Mouse (Mus musculus) retina, embryonic 14.5 days (tissue): Measurements from ENCODE around the gene Mfsd14a.
A peak's percentile ranks its signal among the peaks of the same experiment; 100 is the strongest.

Source experiments
- DNase-seq: peaks from one replicate; pipeline ENCODE4 v3.0.0-alpha.2; 2015; ENCODE audit warnings: low spot score

The Mfsd14a gene

GRCm38 (mm10) chr3:116599705-116600104 is 62.8 kb downstream of the Mfsd14a start:
- DNase-seq, result no peak

DNA sequence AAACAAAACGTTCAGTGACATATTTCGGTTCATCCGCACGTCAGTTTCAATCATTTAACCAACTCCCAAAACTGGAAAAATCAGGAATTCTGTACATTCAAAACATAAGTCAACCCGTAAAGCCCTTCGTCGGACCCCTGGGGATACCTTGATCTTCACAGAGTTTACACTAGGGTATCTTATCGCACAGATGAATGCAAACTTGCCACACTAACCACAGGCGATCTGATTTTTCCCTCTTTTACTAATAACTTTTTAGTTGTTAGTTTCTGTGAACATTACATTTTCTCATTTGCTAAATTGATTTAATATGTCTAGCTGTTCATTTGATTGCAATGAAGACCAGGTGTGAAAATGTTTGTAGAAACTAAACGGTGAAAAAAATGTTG is 66.9 kb downstream of the Mfsd14a start:
- DNase-seq, result no peak

- DNase-seq, result peak; percentile 100
Observed at GRCm38 (mm10) chr3:116594728-116595602, 67.5 kb downstream of the Mfsd14a start, which contains the start of gene Sass6. Gene Sass6 (plus strand): TSS chr3:116594982.

DNA sequence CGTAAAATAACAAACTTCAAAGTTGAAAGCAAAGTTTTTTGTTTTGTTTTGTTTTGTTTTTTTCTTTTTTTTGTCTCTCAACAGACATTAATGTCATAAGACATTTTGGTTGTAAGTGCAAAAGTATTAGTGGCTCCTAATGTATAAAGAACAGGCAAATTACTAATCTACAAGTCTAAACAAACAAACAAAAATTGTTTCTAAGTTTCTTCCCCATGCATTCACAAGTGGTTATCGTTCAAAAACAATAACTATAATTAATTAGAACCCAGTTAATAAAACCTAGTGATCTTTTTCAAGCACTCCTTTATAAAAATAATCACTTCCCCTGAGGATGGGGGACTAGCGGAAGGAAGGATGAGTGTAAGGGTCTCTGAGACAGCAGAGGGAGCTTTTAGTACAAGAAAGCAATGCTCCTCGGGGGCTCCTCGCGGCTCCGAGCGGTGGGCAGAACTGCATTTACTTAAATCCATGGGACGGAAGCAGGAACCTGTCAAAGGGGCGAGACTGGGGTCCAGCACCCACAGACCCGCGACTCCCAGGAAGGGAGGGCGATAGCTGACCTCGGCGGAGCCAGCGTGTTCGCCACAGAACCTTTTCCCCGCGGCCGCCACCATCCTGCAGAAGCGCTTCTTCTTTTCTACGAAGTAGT is 68.3 kb downstream of the Mfsd14a start:
- no peak for DNase-seq

- no peak for DNase-seq
Observed at GRCm38 (mm10) chr3:116582201-116582600, 80.3 kb downstream of the Mfsd14a start.
